ENCODE assay signal across 23 mouse cellular contexts in genomic region chr10:36554057-36554456, GRCm38 (mm10). TPM values are rescaled to one million over a fixed set of nuclear protein-coding genes. Genes with fewer than 3 reads are reported as not detected.
A peak's percentile ranks its signal among the peaks of the same experiment; 100 is the strongest.
DNase-seq lines count a peak whose midpoint lies in the region; ATAC-seq and TF ChIP-seq lines count a peak whose summit lies in the region.
"Had no signal": no experiment of that assay in that cellular context is flagged by ENCODE, and none has a peak within 500 bp of the region (broad histone marks: within the 10 kb centered on the region; RNA-seq: fewer than 3 reads in every experiment).

No protein-coding gene starts in this region.

- ATAC-seq in frontal cortex, adult (ENCODE audit: low TSS enrichment) = peak; percentile 83
- ATAC-seq in common myeloid progenitor, adult 5-6 weeks (replicated peaks; ENCODE audit: low read depth, poor library complexity, severe bottlenecking) = peak; percentile 71
- ATAC-seq in megakaryocyte progenitor cell, adult 5-6 weeks (replicated peaks; ENCODE audit: poor library complexity) = peak; percentile 34; the same call in 1 of the 2 replicates
- ATAC-seq: forebrain, embryonic 14.5 days; forebrain, embryonic 16.5 days had no signal

- DNase-seq in frontal cortex, postnatal 36 days (ENCODE audit: low spot score in 2 of 2) = no peak
- no peak for DNase-seq in heart, postnatal 14 days
- DNase-seq in heart, adult 2 months = no peak
- DNase-seq: adrenal gland, adult 2 months; adrenal gland, postnatal 10 days; adrenal gland, postnatal 25 days; cerebellum, adult 11-12 months; cerebellum, adult 2 months; cerebellum, adult 9-10 months; cerebellum, postnatal 10 days; cerebellum, postnatal 25 days; embryo, embryonic 11 days had no signal

- no peak overlapping the region for H3K4me3 ChIP-seq in heart, adult 2 months
- H3K4me3 ChIP-seq: embryonic facial prominence, embryonic 13.5 days; embryonic facial prominence, embryonic 15.5 days; erythroblast, embryonic 14.5 days; forebrain, embryonic 10.5 days; forebrain, embryonic 12.5 days had no signal

- no peak overlapping the region for H3K9ac ChIP-seq in heart, adult 2 months (ENCODE audit: low read depth, low read length)
- H3K9ac ChIP-seq: embryonic facial prominence, embryonic 13.5 days; embryonic facial prominence, embryonic 15.5 days; forebrain, embryonic 12.5 days had no signal

- H3K4me1 ChIP-seq in heart, adult 2 months (ENCODE audit: control insufficient read depth, insufficient read depth, low read length) = no peaks in the 10 kb centered on the region
- H3K4me1 ChIP-seq: embryonic facial prominence, embryonic 13.5 days; embryonic facial prominence, embryonic 15.5 days; forebrain, embryonic 10.5 days had no signal

- no peak overlapping the region for H3K27ac ChIP-seq in heart, adult 2 months
- H3K27ac ChIP-seq: embryonic facial prominence, embryonic 13.5 days; embryonic facial prominence, embryonic 15.5 days; forebrain, embryonic 10.5 days; forebrain, embryonic 12.5 days had no signal

- intact Hi-C loops in heart, postnatal 14 days (cut with DNase I) = no loop called here
- intact Hi-C loops in heart, adult 2 months (cut with DNase I) = no loop called here

- 52% methylated on average over 4 of the region's 4 CpGs for WGBS in heart, adult 2 months

- H3K27me3 ChIP-seq in heart, adult 2 months (ENCODE audit: control insufficient read depth, insufficient read depth, low read length) = no peaks in the 10 kb centered on the region
- H3K27me3 ChIP-seq: embryonic facial prominence, embryonic 13.5 days; embryonic facial prominence, embryonic 15.5 days; forebrain, embryonic 12.5 days had no signal

- H3K36me3 ChIP-seq in heart, adult 2 months (ENCODE audit: control insufficient read depth, insufficient read depth, low read length) = no peaks in the 10 kb centered on the region
- H3K36me3 ChIP-seq: embryonic facial prominence, embryonic 13.5 days; embryonic facial prominence, embryonic 15.5 days; forebrain, embryonic 10.5 days; forebrain, embryonic 12.5 days had no signal

- H3K79me2 ChIP-seq in heart, adult 2 months (replicated peaks; ENCODE audit: control insufficient read depth, insufficient read depth, low read length) = no peaks in the 10 kb centered on the region

- TF ChIP-seq POLR2A in heart, adult 2 months (IDR thresholded peaks at IDR 0.05; ENCODE audit: insufficient read depth, low read depth, low read length) = no peak

- no peak for TF ChIP-seq EP300 in heart, adult 2 months (IDR thresholded peaks at IDR 0.05; ENCODE audit: insufficient read depth, low read depth, low read length)

- no peak for TF ChIP-seq CTCF in heart, adult 2 months (IDR thresholded peaks at IDR 0.05)

RNA-seq across cellular contexts. Expression of gene Hs3st5, which starts 47.4 kb away (rescaled TPM):
- not detected in 2 replicates for total RNA-seq in common myeloid progenitor, adult 5-6 weeks (2017)
- not detected in 2 replicates for total RNA-seq in megakaryocyte progenitor cell, adult 5-6 weeks (2015)
- total RNA-seq in megakaryocyte progenitor cell, adult 5-6 weeks (2017) = 0.07 TPM in 1 of 2 replicates, not detected in the other
- total RNA-seq in heart, postnatal 14 days (2021) = 1 to 10 TPM; 1.0 to 1.3 TPM
- 1 to 10 TPM; 2.4 to 4.7 TPM for total RNA-seq in heart, adult 2 months (2021)
- polyA plus RNA-seq in heart, adult 2 months (2012; rRNA removed) = 0.49 and 1.4 TPM in 2 replicates
- total RNA-seq: MEL had no signal
